In the genomic region with DNA sequence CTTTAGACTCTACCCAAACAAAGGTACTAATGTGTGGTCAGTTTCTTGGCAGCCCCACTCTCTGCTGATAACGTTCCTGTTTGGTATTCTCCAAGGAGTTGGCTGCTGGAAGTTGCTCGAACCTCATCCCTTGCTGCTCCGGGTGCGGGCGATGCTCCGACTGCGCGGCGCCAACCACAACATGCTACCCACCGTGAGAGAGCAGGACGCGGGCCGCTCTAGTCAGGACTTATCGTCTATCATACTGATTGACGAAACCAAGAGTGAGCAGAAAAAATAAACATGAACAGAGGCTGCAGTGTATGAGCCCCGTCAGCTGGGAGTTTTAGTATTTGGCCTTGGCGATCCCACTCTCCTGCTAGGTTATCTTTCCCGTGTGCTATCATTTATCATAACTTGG, we compare ENCODE assay signal across 10 mouse cellular contexts.
A peak's percentile ranks its signal among the peaks of the same experiment; 100 is the strongest.
DNase-seq lines count a peak whose midpoint lies in the region; ATAC-seq lines count a peak whose summit lies in the region.
"Had no signal": no experiment of that assay in that cellular context is flagged by ENCODE, and none has a peak within 500 bp of the region (broad histone marks: within the 10 kb centered on the region; RNA-seq: fewer than 3 reads in every experiment).

No protein-coding gene starts in this region.

- peaks cover 21% of the 10 kb centered on the region; the same call in 1 of the 2 replicates for H3K4me1 ChIP-seq in kidney, embryonic 14.5 days (ENCODE audit: control insufficient read depth, insufficient read depth, low read length)
- peaks cover 30% of the 10 kb centered on the region for H3K4me1 ChIP-seq in embryonic facial prominence, embryonic 12.5 days
- H3K4me1 ChIP-seq: midbrain, embryonic 15.5 days had no signal

- peak overlapping the region; percentile 57; the same call in 1 of the 2 replicates for H3K27ac ChIP-seq in kidney, embryonic 14.5 days (ENCODE audit: low read depth, low read length)
- H3K27ac ChIP-seq in embryonic facial prominence, embryonic 12.5 days, result 0 out of 2 replicates have a peak overlapping the region, but pooled peaks have one; percentile 7
- H3K27ac ChIP-seq: midbrain, embryonic 15.5 days had no signal

- intact Hi-C loops in heart, postnatal 25 days (cut with DNase I), result loop anchor here (5.0 to 10.0 kb wide), 2 partner anchors 92 to 401 kb away; no protein-coding TSS in a partner anchor
- intact Hi-C loops in left cerebral cortex, postnatal 36 days (cut with DNase I), result no loop called here
- intact Hi-C loops in left cerebral cortex, postnatal 4 days (cut with DNase I), result no loop called here

- DNase-seq in kidney, adult 18-20 months, result no peak
- peak; percentile 54 for DNase-seq in heart, postnatal 25 days (ENCODE audit: low spot score)
- DNase-seq in mesoderm, embryonic 11.5 days (ENCODE audit: low read depth, low spot score), result peak; percentile 47
- no peak for DNase-seq in frontal cortex, postnatal 14 days (ENCODE audit: low spot score in 2 of 2)
- no peak for DNase-seq in left cerebral cortex, postnatal 36 days (ENCODE audit: low spot score in 2 of 2)
- DNase-seq in left cerebral cortex, postnatal 4 days, result no peak
- DNase-seq: layer of hippocampus, postnatal 36 days had no signal

- H3K27me3 ChIP-seq in kidney, embryonic 14.5 days (ENCODE audit: control insufficient read depth, insufficient read depth, low read length), result no peaks in the 10 kb centered on the region
- no peaks in the 10 kb centered on the region for H3K27me3 ChIP-seq in embryonic facial prominence, embryonic 12.5 days
- H3K27me3 ChIP-seq: midbrain, embryonic 15.5 days had no signal

- no peak overlapping the region for H3K9ac ChIP-seq in kidney, embryonic 14.5 days (ENCODE audit: low read depth, low read length)
- H3K9ac ChIP-seq in embryonic facial prominence, embryonic 12.5 days, result no peak overlapping the region
- H3K9ac ChIP-seq: midbrain, embryonic 15.5 days had no signal

- peak overlapping the region; percentile 4; the same call in 1 of the 2 replicates for H3K4me3 ChIP-seq in kidney, embryonic 14.5 days (ENCODE audit: low read length)
- no peak overlapping the region for H3K4me3 ChIP-seq in embryonic facial prominence, embryonic 12.5 days
- H3K4me3 ChIP-seq: midbrain, embryonic 15.5 days had no signal

- peak overlapping the region; percentile 31 for H3K4me2 ChIP-seq in kidney, embryonic 14.5 days (replicated peaks; ENCODE audit: low read depth, low read length)
- H3K4me2 ChIP-seq in embryonic facial prominence, embryonic 12.5 days (replicated peaks), result peak overlapping the region; percentile 32
- H3K4me2 ChIP-seq: midbrain, embryonic 15.5 days had no signal

- no peak; the same call in 1 of the 2 replicates for ATAC-seq in kidney, embryonic 14.5 days (ENCODE audit: low FRiP score, low TSS enrichment)
- ATAC-seq in embryonic facial prominence, embryonic 12.5 days (ENCODE audit: insufficient number of reproducible peaks, insufficient read depth, low FRiP score, low TSS enrichment), result no peak
- ATAC-seq: midbrain, embryonic 15.5 days had no signal

- 59% methylated on average over 18 of the region's 18 CpGs for WGBS in kidney, embryonic 14.5 days
- 39% methylated on average over 18 of the region's 18 CpGs for WGBS in embryonic facial prominence, embryonic 12.5 days

- H3K9me3 ChIP-seq in kidney, embryonic 14.5 days (ENCODE audit: control insufficient read depth, low read length), result no peaks in the 10 kb centered on the region
- H3K9me3 ChIP-seq in embryonic facial prominence, embryonic 12.5 days, result no peaks in the 10 kb centered on the region
- H3K9me3 ChIP-seq: midbrain, embryonic 15.5 days had no signal

- H3K36me3 ChIP-seq in kidney, embryonic 14.5 days (ENCODE audit: control insufficient read depth, insufficient read depth, low read length), result no peaks in the 10 kb centered on the region
- no peaks in the 10 kb centered on the region for H3K36me3 ChIP-seq in embryonic facial prominence, embryonic 12.5 days
- H3K36me3 ChIP-seq: midbrain, embryonic 15.5 days had no signal

Comparison
In these comparisons a context has a peak if more than half of its experiments do, and no peak if none do; other contexts are left out.
1. DNase-seq: peak in heart, postnatal 25 days (single experiment) and mesoderm, embryonic 11.5 days (single experiment); none in kidney, adult 18-20 months (single experiment), frontal cortex, postnatal 14 days (0 of 2), left cerebral cortex, postnatal 36 days (0 of 2) and left cerebral cortex, postnatal 4 days (single experiment).